Mouse (Mus musculus) adrenal gland, postnatal 4 days (tissue): ENCODE measurements around the gene Armc10. TPM values are rescaled to one million over a fixed set of nuclear protein-coding genes. Genes with fewer than 3 reads are reported as not detected.
"Not testable (repeated sequence)": the region's sequence is repeated elsewhere in the genome, so short reads cannot be mapped to it uniquely, and the experiment has no call there.

Experiments used
- DNase-seq, 2 experiments: peaks; one replicate each; pipeline ENCODE4 v3.0.0; 2021 to 2022; ENCODE audit warnings: low spot score in 2 of 2, mixed read lengths in 2 of 2
- long read RNA-seq, 2 experiments: library from polyadenylated mRNA; stranded (forward); transcript quantifications; one replicate each; pipeline ENCODE4 v2.0.0; 2021
- total RNA-seq, 2 experiments: library from RNA; stranded (reverse); gene quantifications; 2 replicates each; pipeline ENCODE4 v1.2.3; 2021

Gene Armc10
- total RNA-seq = 10 to 100 TPM; 34.7 to 36.2 TPM
- long read RNA-seq, experiment 1, transcript Armc10-201 (6 exons, 2,221 nt) = major isoform, 15 of 17 reads
- long read RNA-seq, experiment 1, partial matches to known transcripts = 0 of 17 reads
- long read RNA-seq, experiment 1, other reads (novel, unspliced or antisense) = 2 of 17 reads
- long read RNA-seq, experiment 2, transcript Armc10-201 (6 exons, 2,221 nt) = major isoform, 25 of 36 reads
- long read RNA-seq, experiment 2, partial matches to known transcripts = 8 of 36 reads
- long read RNA-seq, experiment 2, other reads (novel, unspliced or antisense) = 2 of 36 reads

DNA sequence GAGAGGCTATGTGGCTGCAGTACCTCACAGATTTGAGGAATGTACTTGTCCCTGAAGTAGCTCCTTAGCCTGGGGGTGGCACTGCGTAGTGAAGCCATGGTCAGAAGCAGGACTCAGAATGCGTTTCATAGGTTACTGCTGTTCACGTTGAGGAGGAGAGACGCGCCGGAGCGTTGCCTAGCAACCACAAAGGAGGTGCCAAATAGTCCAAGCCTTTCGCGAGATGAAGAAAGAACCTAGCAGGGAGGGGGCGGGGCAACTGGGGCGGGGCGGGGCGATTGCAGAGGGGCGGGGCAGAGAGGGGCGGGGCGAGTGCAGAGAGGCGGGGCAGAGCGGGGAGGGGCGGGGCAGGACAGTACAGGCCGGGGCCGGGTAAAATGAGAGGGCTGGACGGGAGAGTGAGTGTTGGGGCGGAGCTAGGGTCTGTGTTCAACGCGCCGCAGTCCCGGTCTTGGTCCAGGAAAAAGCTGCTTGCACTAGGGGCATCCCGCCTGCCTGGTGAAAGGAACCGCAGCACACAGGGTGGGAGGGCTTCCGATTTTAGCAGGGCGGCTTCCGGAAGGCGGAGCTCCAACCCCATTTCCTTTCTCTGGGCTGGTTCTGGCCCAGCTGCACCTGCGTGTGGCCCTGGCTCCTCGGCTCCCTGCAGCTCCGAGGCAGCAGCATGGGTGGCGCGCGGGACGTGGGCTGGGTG lies at the start of gene Armc10, which contains the start of gene Fbxl13:
TSS of gene Armc10 (plus strand) at position 375 of the 694 bp plus-strand sequence.
TSS of gene Fbxl13 (minus strand) at position 196 of the 694 bp plus-strand sequence.
- peak; percentile 56 to 72 for DNase-seq

- not testable (repeated sequence) for DNase-seq
Observed at GRCm38 (mm10) chr5:21599536-21599935, 46.1 kb upstream of the Armc10 start.

DNA sequence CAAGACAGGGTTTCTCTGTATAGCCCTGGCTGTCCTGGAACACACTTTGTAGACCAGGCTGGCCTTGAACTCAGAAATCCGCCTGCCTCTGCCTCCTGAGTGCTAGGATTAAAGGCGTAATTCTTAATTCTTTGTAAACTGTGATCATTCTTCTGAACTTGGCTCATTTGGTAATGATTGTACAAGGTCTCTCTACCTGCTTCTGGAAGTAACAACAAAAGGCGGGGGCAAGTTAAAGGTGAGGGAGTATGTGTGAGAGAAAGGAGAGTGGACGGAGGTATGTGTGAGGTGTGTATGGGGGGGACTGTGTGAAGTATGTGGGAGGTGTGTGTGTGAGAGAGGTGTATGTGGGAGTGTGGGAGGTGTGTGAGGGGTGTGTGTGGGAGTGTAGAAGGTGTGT lies 45.7 kb upstream of the Armc10 start:
- DNase-seq = no peak

- DNase-seq = no peak
Observed at GRCm38 (mm10) chr5:21605936-21606335, 39.7 kb upstream of the Armc10 start.

DNA sequence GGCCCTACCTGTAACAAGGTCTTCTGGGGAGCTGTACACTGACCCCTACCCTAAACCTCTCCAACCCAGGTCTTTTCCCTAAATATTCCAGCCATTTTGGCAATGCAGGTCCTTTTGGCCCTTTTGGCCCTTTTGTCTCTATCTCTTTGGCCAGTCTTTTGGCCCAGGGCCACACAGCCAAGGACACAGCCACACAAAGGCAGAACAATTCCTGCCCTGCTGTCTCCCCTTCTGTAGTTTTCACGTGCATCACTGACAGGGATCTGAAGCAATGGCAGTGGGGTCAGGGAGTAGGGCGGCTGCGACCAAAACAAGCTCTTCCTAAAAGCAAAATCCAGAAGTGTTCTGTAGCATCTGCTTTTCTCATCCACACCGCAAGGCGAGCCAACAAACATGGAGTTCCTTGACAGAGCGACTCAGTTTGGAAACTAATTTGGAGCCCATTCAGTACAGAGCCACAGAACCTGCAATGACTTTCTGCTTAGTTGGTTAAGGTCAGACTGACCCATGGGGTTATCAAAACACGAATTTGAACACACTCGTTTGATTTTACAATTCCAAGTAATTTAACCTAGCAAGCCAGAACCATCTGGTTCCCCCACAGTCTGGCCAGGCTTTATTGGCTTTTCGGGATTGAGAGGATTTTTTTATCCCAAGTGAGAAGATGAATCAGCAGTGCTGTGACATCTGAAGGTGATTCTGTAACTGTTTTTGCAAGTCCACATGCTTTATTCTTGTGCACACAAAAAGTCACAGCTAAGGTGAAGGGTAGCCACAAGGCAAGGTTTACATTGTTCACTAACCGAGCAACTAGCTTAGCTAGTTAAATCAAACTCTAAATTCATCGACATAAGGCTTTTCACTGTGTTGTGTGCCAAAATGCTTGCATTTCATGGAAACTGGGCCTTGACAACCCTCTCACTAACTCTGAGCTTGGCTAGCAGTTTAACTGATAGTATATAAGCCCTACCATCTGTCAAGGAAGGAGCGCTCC lies 37.0 kb upstream of the Armc10 start:
- DNase-seq = no peak

DNA sequence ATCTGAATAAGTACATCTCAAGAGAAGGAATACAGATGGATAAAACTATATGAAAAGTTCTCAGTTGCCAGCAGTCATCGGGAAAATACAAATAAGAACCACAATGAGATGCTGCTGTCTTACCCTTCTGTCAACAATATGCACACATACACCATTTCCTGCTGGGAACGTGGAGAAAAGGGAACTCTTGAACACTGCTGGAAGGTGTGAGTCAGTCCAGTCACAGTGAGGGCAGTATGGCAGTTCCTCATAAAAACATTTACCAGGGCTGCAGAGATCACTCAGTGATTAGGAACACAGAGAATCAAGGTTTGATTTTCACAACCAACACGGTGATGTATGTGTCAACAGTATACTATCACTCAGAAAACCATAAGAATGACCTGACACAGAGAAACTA lies 34.6 kb upstream of the Armc10 start:
- no peak for DNase-seq

- DNase-seq = not testable (repeated sequence)
Observed at GRCm38 (mm10) chr5:21614299-21614698, 31.3 kb upstream of the Armc10 start.

DNA sequence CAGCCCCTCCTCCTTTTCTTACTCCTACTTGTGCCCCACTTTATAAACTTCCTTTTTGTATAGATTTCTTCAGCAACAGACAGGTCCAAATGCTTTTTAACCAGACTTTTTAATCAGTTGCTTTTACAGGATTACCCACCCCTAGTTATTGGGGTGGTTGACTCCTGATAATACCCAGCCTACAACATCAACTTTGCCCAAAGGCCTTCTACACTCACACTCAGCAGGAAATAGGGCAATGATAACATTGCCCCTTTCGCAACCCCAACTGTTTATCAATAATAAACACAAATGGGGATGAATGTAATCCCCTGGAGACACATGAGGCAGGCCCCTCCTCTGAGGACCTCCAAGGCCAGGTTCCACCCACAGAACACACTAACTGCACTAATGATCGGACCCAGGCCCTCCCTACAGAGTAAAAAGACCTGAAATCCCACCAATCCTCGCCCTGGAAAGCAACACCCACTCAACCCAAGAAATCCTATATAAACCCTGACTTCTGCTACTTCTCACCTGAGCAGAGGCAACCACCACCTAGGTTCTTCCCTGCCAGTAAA lies 29.1 kb upstream of the Armc10 start:
- no peak for DNase-seq

GRCm38 (mm10) chr5:21625916-21626315 lies 19.7 kb upstream of the Armc10 start:
- no peak for DNase-seq

GRCm38 (mm10) chr5:21640961-21641360 lies 4.7 kb upstream of the Armc10 start:
- DNase-seq = no peak

DNA sequence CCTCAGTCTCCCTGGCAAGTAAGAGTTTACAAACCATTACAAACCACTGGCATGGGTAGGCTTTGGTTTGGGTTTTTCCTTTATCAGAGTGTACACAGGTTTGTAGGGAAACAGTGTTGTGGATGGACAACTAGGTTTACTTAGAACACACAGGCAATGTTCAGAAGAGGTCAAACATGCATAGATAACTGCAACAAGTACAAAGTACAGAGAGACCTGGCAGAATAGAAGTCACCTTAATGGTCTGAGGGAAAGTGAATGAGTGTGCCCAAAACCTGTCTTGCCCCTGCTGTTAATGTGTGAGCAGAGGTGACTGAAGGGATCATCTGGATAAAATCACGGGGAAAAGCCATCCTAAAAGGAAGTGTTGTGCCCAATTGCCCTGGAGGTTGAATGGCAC lies 2.0 kb upstream of the Armc10 start:
- no peak for DNase-seq

GRCm38 (mm10) chr5:21644891-21645438 lies 648 bp upstream of the Armc10 start:
- peak in 1 of 2 experiments; percentile 7 for DNase-seq

DNA sequence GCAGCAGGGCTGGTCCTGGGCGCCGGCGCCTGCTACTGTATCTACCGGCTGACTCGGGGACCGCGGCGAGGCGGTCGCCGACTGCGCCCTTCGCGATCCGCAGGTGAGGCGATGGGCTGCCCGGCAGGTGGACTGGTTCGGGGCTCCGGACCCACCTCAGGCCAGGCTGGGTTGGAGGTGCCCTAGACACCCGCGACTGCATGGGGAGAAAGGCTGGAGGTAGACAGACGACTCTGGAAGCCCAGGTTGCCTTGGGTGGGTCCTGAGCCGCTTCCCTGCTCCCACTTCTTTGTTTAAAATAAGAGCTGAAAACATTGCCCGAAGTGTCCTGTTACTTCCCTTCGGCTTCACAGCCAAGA lies 499 bp downstream of the Armc10 start:
- DNase-seq = no peak

- DNase-seq = no peak
Observed at GRCm38 (mm10) chr5:21650736-21651135, 5.1 kb downstream of the Armc10 start.

GRCm38 (mm10) chr5:21651885-21652612 lies 6.4 kb downstream of the Armc10 start:
- no peak for DNase-seq

GRCm38 (mm10) chr5:21656912-21657311 lies 11.3 kb downstream of the Armc10 start:
- no peak for DNase-seq

- no peak for DNase-seq
Observed at GRCm38 (mm10) chr5:21658038-21658437, 12.4 kb downstream of the Armc10 start.

- DNase-seq = peak; percentile 60 to 74
Observed at GRCm38 (mm10) chr5:21658623-21659395, 13.2 kb downstream of the Armc10 start.

- DNase-seq = no peak
Observed at GRCm38 (mm10) chr5:21660850-21661249, 15.2 kb downstream of the Armc10 start.
